Mouse (Mus musculus): ENCODE measurements at regions not wholly inside any gene's neighbourhood (a gene's known extent, or its start where the extent isn't known, plus 50 kb on each side); places are given as distances from the start of the nearest gene placed in this dataset.

GRCm38 (mm10) chr11:28697644-28698480 lies 113.7 kb upstream of the Ccdc85a start:
- no peak overlapping the region for H3K4me2 ChIP-seq
- peak overlapping the region; percentile 34 for H3K27ac ChIP-seq
- no peak overlapping the region for H3K9ac ChIP-seq

GRCm38 (mm10) chr11:28695031-28695430 lies 110.9 kb upstream of the Ccdc85a start:
- no peak for ATAC-seq (replicated peaks)
- Histone ChIP-seq H3K36me3 (replicated peaks) (no peaks in the 10 kb centered on the region), H3K9me3 (no peaks in the 10 kb centered on the region), H3K4me1 (peaks cover 6% of the 10 kb centered on the region), H3K4me3 (no peak overlapping the region), H3K27ac (no peak overlapping the region), H3K27me3 (replicated peaks) (no peaks in the 10 kb centered on the region), H3K4me2 (no peak overlapping the region), H3K9ac (no peak overlapping the region)
- WGBS, result 92% methylated on average over 3 of the region's 3 CpGs

More at GRCm38 (mm10) chr11:28697644-28698480, 113.7 kb upstream of the Ccdc85a start:
- Histone ChIP-seq H3K27me3 (replicated peaks) (no peaks in the 10 kb centered on the region), H3K9me3 (no peaks in the 10 kb centered on the region), H3K36me3 (replicated peaks) (no peaks in the 10 kb centered on the region), H3K4me3 (no peak overlapping the region), H3K4me1 (peaks cover 4% of the 10 kb centered on the region)
- 36% methylated on average over 8 of the region's 8 CpGs for WGBS
- ATAC-seq (replicated peaks), result peak; percentile 86

GRCm38 (mm10) chr11:28693303-28693702 lies 109.2 kb upstream of the Ccdc85a start:
- no peak overlapping the region for H3K27ac ChIP-seq
- no peaks in the 10 kb centered on the region for H3K36me3 ChIP-seq (replicated peaks)
- no peak overlapping the region for H3K4me3 ChIP-seq
- no peaks in the 10 kb centered on the region for H3K27me3 ChIP-seq (replicated peaks)
- H3K4me1 ChIP-seq, result peaks cover 6% of the 10 kb centered on the region
- ATAC-seq (replicated peaks), result no peak
- H3K4me2 ChIP-seq, result no peak overlapping the region
- H3K9me3 ChIP-seq, result no peaks in the 10 kb centered on the region
- 56% methylated on average over 1 of the region's 1 CpGs for WGBS
- H3K9ac ChIP-seq, result no peak overlapping the region

GRCm38 (mm10) chr11:28692263-28693194 lies 108.4 kb upstream of the Ccdc85a start:
- Histone ChIP-seq H3K4me2 (no peak overlapping the region), H3K36me3 (replicated peaks) (no peaks in the 10 kb centered on the region), H3K27me3 (replicated peaks) (no peaks in the 10 kb centered on the region), H3K27ac (no peak overlapping the region), H3K9ac (no peak overlapping the region), H3K4me3 (no peak overlapping the region), H3K9me3 (no peaks in the 10 kb centered on the region), H3K4me1 (0 out of 2 replicates have a peak, but pooled peaks cover 3% of the 10 kb centered on the region)
- WGBS, result 28% methylated on average over 3 of the region's 3 CpGs
- peak; percentile 77 for ATAC-seq (replicated peaks)

GRCm38 (mm10) chr11:28688436-28688835 lies 104.3 kb upstream of the Ccdc85a start:
- Histone ChIP-seq H3K4me1 (0 out of 2 replicates have a peak, but pooled peaks cover 3% of the 10 kb centered on the region), H3K4me2 (no peak overlapping the region), H3K27ac (no peak overlapping the region), H3K36me3 (replicated peaks) (no peaks in the 10 kb centered on the region), H3K9me3 (no peaks in the 10 kb centered on the region), H3K9ac (no peak overlapping the region), H3K4me3 (no peak overlapping the region), H3K27me3 (replicated peaks) (no peaks in the 10 kb centered on the region)
- 73% methylated on average over 1 of the region's 1 CpGs for WGBS
- ATAC-seq (replicated peaks), result no peak

- Histone ChIP-seq H3K9me3 (no peaks in the 10 kb centered on the region), H3K9ac (no peak overlapping the region), H3K4me1 (no peaks in the 10 kb centered on the region), H3K4me2 (no peak overlapping the region), H3K4me3 (no peak overlapping the region), H3K27me3 (replicated peaks) (no peaks in the 10 kb centered on the region), H3K36me3 (replicated peaks) (no peaks in the 10 kb centered on the region), H3K27ac (no peak overlapping the region)
- ATAC-seq (replicated peaks), result no peak
These were observed 101.3 kb upstream of the Ccdc85a start for GRCm38 (mm10) chr11:28685407-28685806.

- 62% methylated on average over 3 of the region's 3 CpGs for WGBS
- Histone ChIP-seq H3K36me3 (replicated peaks) (no peaks in the 10 kb centered on the region), H3K4me2 (no peak overlapping the region), H3K27ac (0 out of 2 replicates have a peak overlapping the region, but pooled peaks have one; percentile 3), H3K9ac (no peak overlapping the region), H3K27me3 (replicated peaks) (no peaks in the 10 kb centered on the region), H3K9me3 (no peaks in the 10 kb centered on the region), H3K4me3 (no peak overlapping the region), H3K4me1 (no peaks in the 10 kb centered on the region)
- no peak for ATAC-seq (replicated peaks)
These were observed 97.2 kb upstream of the Ccdc85a start for GRCm38 (mm10) chr11:28681311-28681710.

GRCm38 (mm10) chr11:28670765-28671164 lies 86.6 kb upstream of the Ccdc85a start:
- Histone ChIP-seq H3K27me3 (replicated peaks) (no peaks in the 10 kb centered on the region), H3K4me3 (no peak overlapping the region), H3K4me2 (no peak overlapping the region), H3K9ac (no peak overlapping the region), H3K27ac (no peak overlapping the region), H3K9me3 (no peaks in the 10 kb centered on the region), H3K4me1 (no peaks in the 10 kb centered on the region), H3K36me3 (replicated peaks) (no peaks in the 10 kb centered on the region)
- ATAC-seq (replicated peaks), result no peak

- H3K4me3 ChIP-seq, result no peak overlapping the region
- H3K36me3 ChIP-seq (replicated peaks), result no peaks in the 10 kb centered on the region
- 92% methylated on average over 4 of the region's 4 CpGs for WGBS
- H3K27me3 ChIP-seq (replicated peaks), result no peaks in the 10 kb centered on the region
- H3K9me3 ChIP-seq, result no peaks in the 10 kb centered on the region
- no peak for ATAC-seq (replicated peaks)
- no peaks in the 10 kb centered on the region for H3K4me1 ChIP-seq
- no peak overlapping the region for H3K27ac ChIP-seq
- H3K4me2 ChIP-seq, result no peak overlapping the region
- H3K9ac ChIP-seq, result no peak overlapping the region
These were observed 85.2 kb upstream of the Ccdc85a start for GRCm38 (mm10) chr11:28669359-28669758.

- no peak overlapping the region for H3K27ac ChIP-seq
- 77% methylated on average over 4 of the region's 4 CpGs for WGBS
These were observed 76.3 kb upstream of the Ccdc85a start for GRCm38 (mm10) chr11:28660377-28660776.

GRCm38 (mm10) chr11:28655169-28655846 lies 71.2 kb upstream of the Ccdc85a start:
- no peak overlapping the region for H3K9ac ChIP-seq
- H3K27ac ChIP-seq, result no peak overlapping the region
- 80% methylated on average over 12 of the region's 12 CpGs for WGBS
- H3K4me1 ChIP-seq, result no peaks in the 10 kb centered on the region
- no peak overlapping the region for H3K4me2 ChIP-seq
- H3K9me3 ChIP-seq, result no peaks in the 10 kb centered on the region
- no peaks in the 10 kb centered on the region for H3K36me3 ChIP-seq (replicated peaks)
- H3K27me3 ChIP-seq (replicated peaks), result no peaks in the 10 kb centered on the region
- ATAC-seq (replicated peaks), result peak; percentile 86
- no peak overlapping the region for H3K4me3 ChIP-seq

More at GRCm38 (mm10) chr11:28660377-28660776, 76.3 kb upstream of the Ccdc85a start:
- no peak overlapping the region for H3K4me2 ChIP-seq
- H3K27me3 ChIP-seq (replicated peaks), result no peaks in the 10 kb centered on the region
- no peaks in the 10 kb centered on the region for H3K9me3 ChIP-seq
- H3K9ac ChIP-seq, result no peak overlapping the region
- no peak overlapping the region for H3K4me3 ChIP-seq
- ATAC-seq (replicated peaks), result no peak
- no peaks in the 10 kb centered on the region for H3K4me1 ChIP-seq
- no peaks in the 10 kb centered on the region for H3K36me3 ChIP-seq (replicated peaks)

- Histone ChIP-seq H3K4me1 (no peaks in the 10 kb centered on the region), H3K4me2 (no peak overlapping the region), H3K9ac (no peak overlapping the region), H3K9me3 (no peaks in the 10 kb centered on the region), H3K27me3 (replicated peaks) (no peaks in the 10 kb centered on the region), H3K36me3 (replicated peaks) (no peaks in the 10 kb centered on the region), H3K27ac (no peak overlapping the region), H3K4me3 (no peak overlapping the region)
- WGBS, result 83% methylated on average over 7 of the region's 7 CpGs
- ATAC-seq (replicated peaks), result no peak
These were observed 65.3 kb upstream of the Ccdc85a start for GRCm38 (mm10) chr11:28649446-28649845.

Measured in midbrain, embryonic 15.5 days (tissue).